Mouse (Mus musculus): ENCODE measurements around the gene Atoh8. TPM values are rescaled to one million over a fixed set of nuclear protein-coding genes. Genes with fewer than 3 reads are reported as not detected.

Atoh8 gene
- total and polyA plus RNA-seq, 3 experiments, result 0.23 to 5.0 (median 1.6) TPM

- H3K27ac ChIP-seq (ENCODE audit: insufficient read depth, low read depth), result no peak overlapping the region
- no peaks in the 10 kb centered on the region for H3K9me3 ChIP-seq (replicated peaks; ENCODE audit: low read length)
- no peaks in the 10 kb centered on the region for H3K79me2 ChIP-seq (replicated peaks; ENCODE audit: control insufficient read depth, extremely low read depth, insufficient read depth, poor library complexity, severe bottlenecking)
- peaks cover 0 to 22% of the 10 kb centered on the region in 2 experiments; a peak in 2 of 4 replicates for H3K4me1 ChIP-seq (ENCODE audit: control insufficient read depth in 1 of 2, insufficient read depth in 2 of 2)
- H3K4me2 ChIP-seq (ENCODE audit: insufficient read depth, low read depth, poor library complexity, severe bottlenecking), result no peak overlapping the region
- no peak overlapping the region for H3K9ac ChIP-seq (ENCODE audit: insufficient read depth, low read depth)
- H3K4me3 ChIP-seq (replicated peaks in 1 of 3; ENCODE audit: low read depth in 2 of 3, low read length in 2 of 3, poor library complexity in 1 of 3), result no peak overlapping the region
- DNase-seq (ENCODE audit: extremely low read depth), result no peak
- no peaks in the 10 kb centered on the region for H3K36me3 ChIP-seq (replicated peaks in 1 of 2; ENCODE audit: control insufficient read depth in 1 of 2, insufficient read depth in 1 of 2, low read length in 1 of 2)
- in situ Hi-C loops (cut with MboI; ENCODE audit: low pct_ligation_motif_present, low pct_unique_long_range_greater_than_20kb, low sequenced_read_pairs) (no loop called here), dilution Hi-C loops (cut with MboI; ENCODE audit: extremely low pct_ligation_motif_present, extremely low pct_unique_long_range_greater_than_20kb, low sequenced_read_pairs) (no loop called here)
- TF ChIP-seq PAX5 (IDR thresholded peaks at IDR 0.05; ENCODE audit: low read length) (no peak), MYC (IDR thresholded peaks at IDR 0.05; ENCODE audit: low read depth, low read length) (no peak)
- peaks cover 50% of the 10 kb centered on the region for H3K27me3 ChIP-seq (replicated peaks)
Observed at GRCm38 (mm10) chr6:72218281-72218680, 17.1 kb downstream of the Atoh8 start.

GRCm38 (mm10) chr6:72217415-72217784 lies 18.0 kb downstream of the Atoh8 start:
- H3K36me3 ChIP-seq (replicated peaks in 1 of 2; ENCODE audit: control insufficient read depth in 1 of 2, insufficient read depth in 1 of 2, low read length in 1 of 2), result no peaks in the 10 kb centered on the region
- no peaks in the 10 kb centered on the region for H3K79me2 ChIP-seq (replicated peaks; ENCODE audit: control insufficient read depth, extremely low read depth, insufficient read depth, poor library complexity, severe bottlenecking)
- dilution Hi-C loops (cut with MboI; ENCODE audit: extremely low pct_ligation_motif_present, extremely low pct_unique_long_range_greater_than_20kb, low sequenced_read_pairs) (no loop called here), in situ Hi-C loops (cut with MboI; ENCODE audit: low pct_ligation_motif_present, low pct_unique_long_range_greater_than_20kb, low sequenced_read_pairs) (no loop called here)
- no peak overlapping the region for H3K4me3 ChIP-seq (replicated peaks in 1 of 3; ENCODE audit: low read depth in 2 of 3, low read length in 2 of 3, poor library complexity in 1 of 3)
- no peak overlapping the region for H3K4me2 ChIP-seq (ENCODE audit: insufficient read depth, low read depth, poor library complexity, severe bottlenecking)
- no peak for DNase-seq (ENCODE audit: extremely low read depth)
- no peak overlapping the region for H3K27ac ChIP-seq (ENCODE audit: insufficient read depth, low read depth)
- peaks cover 0 to 20% of the 10 kb centered on the region in 2 experiments; a peak in 2 of 4 replicates for H3K4me1 ChIP-seq (ENCODE audit: control insufficient read depth in 1 of 2, insufficient read depth in 2 of 2)
- H3K27me3 ChIP-seq (replicated peaks), result peaks cover 44% of the 10 kb centered on the region
- no peak overlapping the region for H3K9ac ChIP-seq (ENCODE audit: insufficient read depth, low read depth)
- TF ChIP-seq NRF1 (IDR thresholded peaks at IDR 0.05; ENCODE audit: low read depth, low read length) (no peak), SMC3 (IDR thresholded peaks at IDR 0.05; ENCODE audit: low read depth, low read length) (no peak), GABPA (IDR thresholded peaks at IDR 0.05; ENCODE audit: insufficient replicate concordance, low read depth, low read length) (no peak), BHLHE40 (IDR thresholded peaks at IDR 0.05; ENCODE audit: low read depth, low read length) (no peak), ZKSCAN1 (IDR thresholded peaks at IDR 0.05; ENCODE audit: borderline replicate concordance, low read depth, low read length) (no peak), ELF1 (IDR thresholded peaks at IDR 0.05; ENCODE audit: low read depth, low read length) (no peak), CHD1 (IDR thresholded peaks at IDR 0.05; ENCODE audit: low read depth, low read length) (no peak), MAZ (IDR thresholded peaks at IDR 0.05; ENCODE audit: low read depth, low read length) (no peak), PAX5 (IDR thresholded peaks at IDR 0.05; ENCODE audit: low read length) (no peak), JUN (IDR thresholded peaks at IDR 0.05; ENCODE audit: insufficient read depth, low read depth, low read length) (no peak)
- H3K9me3 ChIP-seq (replicated peaks; ENCODE audit: low read length), result no peaks in the 10 kb centered on the region

GRCm38 (mm10) chr6:72216681-72217414 lies 18.5 kb downstream of the Atoh8 start:
- Histone ChIP-seq H3K27ac (ENCODE audit: insufficient read depth, low read depth) (no peak overlapping the region), H3K9ac (ENCODE audit: insufficient read depth, low read depth) (no peak overlapping the region), H3K79me2 (replicated peaks; ENCODE audit: control insufficient read depth, extremely low read depth, insufficient read depth, poor library complexity, severe bottlenecking) (no peaks in the 10 kb centered on the region), H3K36me3 (replicated peaks in 1 of 2; ENCODE audit: control insufficient read depth in 1 of 2, insufficient read depth in 1 of 2, low read length in 1 of 2) (no peaks in the 10 kb centered on the region), H3K4me2 (ENCODE audit: insufficient read depth, low read depth, poor library complexity, severe bottlenecking) (no peak overlapping the region), H3K9me3 (replicated peaks; ENCODE audit: low read length) (no peaks in the 10 kb centered on the region), H3K4me1 (ENCODE audit: control insufficient read depth in 1 of 2, insufficient read depth in 2 of 2) (peaks cover 0 to 15% of the 10 kb centered on the region in 2 experiments; a peak in 2 of 4 replicates), H3K27me3 (replicated peaks) (peaks cover 43% of the 10 kb centered on the region), H3K4me3 (replicated peaks in 1 of 3; ENCODE audit: low read depth in 2 of 3, low read length in 2 of 3, poor library complexity in 1 of 3) (no peak overlapping the region)
- no peak for DNase-seq (ENCODE audit: extremely low read depth)
- dilution Hi-C loops (cut with MboI; ENCODE audit: extremely low pct_ligation_motif_present, extremely low pct_unique_long_range_greater_than_20kb, low sequenced_read_pairs), result no loop called here
- TF ChIP-seq MAX (IDR thresholded peaks at IDR 0.05; ENCODE audit: low read length), result no peak
- no peak for TF ChIP-seq IRF4 (IDR thresholded peaks at IDR 0.05; ENCODE audit: low read depth, low read length)
- in situ Hi-C loops (cut with MboI; ENCODE audit: low pct_ligation_motif_present, low pct_unique_long_range_greater_than_20kb, low sequenced_read_pairs), result no loop called here

Measured in CH12.LX (cell line).